Mouse (Mus musculus): Measurements from ENCODE around the gene Sgce. TPM values are rescaled to one million over a fixed set of nuclear protein-coding genes. Genes with fewer than 3 reads are reported as not detected.

Sgce gene
- polyA plus RNA-seq, 1 experiment from 2014 or later = 53.7 TPM

DNA sequence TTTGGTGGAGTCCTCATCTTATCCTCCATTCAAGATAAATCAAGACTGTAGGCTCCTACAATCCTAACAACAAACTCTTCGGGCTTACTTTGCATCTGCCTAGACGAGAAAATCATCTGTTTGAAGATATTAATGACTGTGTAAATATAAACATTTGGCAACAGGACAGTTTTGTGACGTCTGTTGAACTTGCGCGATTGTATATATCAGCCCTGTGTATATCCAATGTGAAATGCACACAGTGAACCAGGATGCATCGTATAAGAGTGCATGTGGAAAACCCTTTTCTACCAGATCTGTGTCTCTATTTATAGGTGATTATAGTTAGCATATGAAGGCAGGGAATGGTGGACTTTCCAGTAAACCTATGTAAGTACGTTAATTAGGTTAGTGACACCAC lies 104.9 kb downstream of the Sgce start:
- H3K36me3 ChIP-seq (ENCODE audit: control insufficient read depth, insufficient read depth) = 0 out of 2 replicates have a peak, but pooled peaks cover 2% of the 10 kb centered on the region
- H3K4me3 ChIP-seq (replicated peaks; ENCODE audit: low read length) = no peak overlapping the region
- H3K9me3 ChIP-seq (ENCODE audit: control insufficient read depth, low read length) = no peaks in the 10 kb centered on the region
- no peaks in the 10 kb centered on the region for H3K27me3 ChIP-seq (replicated peaks; ENCODE audit: control insufficient read depth, insufficient read depth, low read length)
- no peak overlapping the region for H3K27ac ChIP-seq (ENCODE audit: low read length)
- no peak for ATAC-seq
- no peak overlapping the region for H3K9ac ChIP-seq (replicated peaks; ENCODE audit: low read depth, low read length)
- 88% methylated on average over 7 of the region's 7 CpGs for WGBS
- no peaks in the 10 kb centered on the region for H3K4me1 ChIP-seq (replicated peaks; ENCODE audit: control insufficient read depth, insufficient read depth, low read length)
- H3K4me2 ChIP-seq (ENCODE audit: low read length) = no peak overlapping the region

DNA sequence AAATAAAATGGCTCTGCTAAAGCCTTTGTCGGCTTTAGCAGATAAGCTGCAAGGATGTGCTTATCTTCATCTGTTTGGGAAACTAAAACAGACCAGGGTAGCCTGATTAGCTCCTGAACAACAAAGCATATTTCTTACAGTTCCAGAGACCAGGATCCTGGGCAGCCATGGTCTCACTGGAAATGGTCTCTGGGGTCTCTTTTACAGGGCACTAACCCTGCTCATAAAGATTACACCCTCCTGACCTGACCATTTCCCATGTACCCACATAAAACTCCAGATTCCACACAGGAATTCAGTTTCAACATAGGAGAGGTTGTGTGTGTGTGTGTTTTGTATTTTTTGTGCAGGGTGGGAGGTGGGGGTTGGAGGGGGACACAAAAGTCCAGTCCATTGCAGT lies 112.2 kb downstream of the Sgce start:
- H3K4me2 ChIP-seq (ENCODE audit: low read length) = no peak overlapping the region
- ATAC-seq = no peak
- H3K9ac ChIP-seq (replicated peaks; ENCODE audit: low read depth, low read length) = no peak overlapping the region
- H3K9me3 ChIP-seq (ENCODE audit: control insufficient read depth, low read length) = no peaks in the 10 kb centered on the region
- no peaks in the 10 kb centered on the region for H3K27me3 ChIP-seq (replicated peaks; ENCODE audit: control insufficient read depth, insufficient read depth, low read length)
- H3K27ac ChIP-seq (ENCODE audit: low read length) = no peak overlapping the region
- no peaks in the 10 kb centered on the region for H3K36me3 ChIP-seq (ENCODE audit: control insufficient read depth, insufficient read depth)
- no peak overlapping the region for H3K4me3 ChIP-seq (replicated peaks; ENCODE audit: low read length)
- no peaks in the 10 kb centered on the region; the same call in 1 of the 2 replicates for H3K4me1 ChIP-seq (replicated peaks; ENCODE audit: control insufficient read depth, insufficient read depth, low read length)
- WGBS = 69% methylated on average over 1 of the region's 1 CpGs

DNA sequence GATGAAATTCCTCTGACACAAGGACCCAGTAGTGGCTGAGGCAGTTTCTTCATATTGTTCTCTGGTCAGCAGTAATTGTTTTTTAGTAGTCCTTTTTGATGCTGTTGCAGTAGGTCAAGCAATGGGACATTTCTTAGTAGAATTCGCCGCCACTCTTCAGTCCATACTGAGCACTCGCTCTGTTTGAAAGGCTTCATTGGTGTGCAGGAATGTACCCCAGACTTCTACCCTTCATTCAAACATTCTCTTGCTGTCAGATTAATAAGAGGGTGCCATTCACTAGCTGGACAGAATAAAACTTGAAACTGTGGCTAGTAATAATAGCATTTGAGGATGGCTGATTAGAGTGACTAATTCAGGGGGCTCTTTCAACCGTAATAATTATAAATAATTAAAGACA lies 113.8 kb downstream of the Sgce start:
- ATAC-seq = peak; percentile 72; the same call in 1 of the 2 replicates

DNA sequence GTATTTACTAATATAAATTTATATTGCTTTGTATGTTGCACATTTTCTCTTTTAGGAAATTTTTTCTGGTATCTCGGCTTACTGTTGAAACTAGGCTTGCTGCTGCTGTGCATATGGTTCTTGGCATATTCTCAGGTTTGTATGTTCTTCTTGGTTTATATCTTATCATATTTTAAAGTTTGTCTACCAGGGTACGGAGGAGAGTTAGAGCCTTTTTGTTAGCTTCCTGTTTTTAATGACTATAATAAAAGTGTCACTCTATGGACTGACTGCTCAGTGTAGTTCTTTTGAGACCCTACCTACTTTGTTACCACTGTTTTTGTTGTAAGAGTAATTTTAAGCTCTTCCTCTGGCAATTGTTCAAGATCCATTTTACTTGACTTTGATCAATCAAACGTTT lies 115.5 kb downstream of the Sgce start:
- Histone ChIP-seq H3K4me3 (replicated peaks; ENCODE audit: low read length) (no peak overlapping the region), H3K9me3 (ENCODE audit: control insufficient read depth, low read length) (no peaks in the 10 kb centered on the region), H3K4me2 (ENCODE audit: low read length) (no peak overlapping the region), H3K9ac (replicated peaks; ENCODE audit: low read depth, low read length) (no peak overlapping the region), H3K27me3 (replicated peaks; ENCODE audit: control insufficient read depth, insufficient read depth, low read length) (no peaks in the 10 kb centered on the region), H3K36me3 (ENCODE audit: control insufficient read depth, insufficient read depth) (no peaks in the 10 kb centered on the region), H3K27ac (ENCODE audit: low read length) (no peak overlapping the region), H3K4me1 (replicated peaks; ENCODE audit: control insufficient read depth, insufficient read depth, low read length) (no peaks in the 10 kb centered on the region; the same call in 1 of the 2 replicates)
- ATAC-seq = no peak
- WGBS = 45% methylated on average over 3 of the region's 3 CpGs

More for the DNA sequence above, 113.8 kb downstream of the Sgce start:
- WGBS = 18% methylated on average over 4 of the region's 4 CpGs
- Histone ChIP-seq H3K4me3 (replicated peaks; ENCODE audit: low read length) (no peak overlapping the region), H3K9me3 (ENCODE audit: control insufficient read depth, low read length) (no peaks in the 10 kb centered on the region), H3K36me3 (ENCODE audit: control insufficient read depth, insufficient read depth) (no peaks in the 10 kb centered on the region), H3K9ac (replicated peaks; ENCODE audit: low read depth, low read length) (no peak overlapping the region), H3K27me3 (replicated peaks; ENCODE audit: control insufficient read depth, insufficient read depth, low read length) (no peaks in the 10 kb centered on the region), H3K27ac (ENCODE audit: low read length) (no peak overlapping the region), H3K4me1 (replicated peaks; ENCODE audit: control insufficient read depth, insufficient read depth, low read length) (no peaks in the 10 kb centered on the region; the same call in 1 of the 2 replicates), H3K4me2 (ENCODE audit: low read length) (no peak overlapping the region)

Other genes with a start within 250 kb of the Sgce start
- 42.8 and 119 TPM in 2 replicates for gene Col1a2, start 242.4 kb downstream of the Sgce start, polyA plus RNA-seq (2015; fragmentation: Nextera tagmentation; extraction: Ambion mirVana)
- gene Casd1, start 146.4 kb downstream of the Sgce start, polyA plus RNA-seq (2015; fragmentation: Nextera tagmentation; extraction: Ambion mirVana) = 36.8 and 41.7 TPM in 2 replicates
- gene Peg10, start 99 bp upstream of the Sgce start, polyA plus RNA-seq (2015; fragmentation: Nextera tagmentation; extraction: Ambion mirVana) = 2.9 and 5.0 TPM in 2 replicates
- gene Ppp1r9a, start 155.7 kb upstream of the Sgce start, polyA plus RNA-seq (2015; fragmentation: Nextera tagmentation; extraction: Ambion mirVana) = 33.2 and 41.7 TPM in 2 replicates